Mouse (Mus musculus) forelimb bud, embryonic 11.5 days (tissue): ENCODE data around the gene Slc44a2.

ENCODE experiments used
- DNase-seq: peaks from one replicate; pipeline ENCODE4 v3.0.0-alpha.2; 2012; ENCODE audit warnings: low read depth, low spot score

Gene Slc44a2

DNA sequence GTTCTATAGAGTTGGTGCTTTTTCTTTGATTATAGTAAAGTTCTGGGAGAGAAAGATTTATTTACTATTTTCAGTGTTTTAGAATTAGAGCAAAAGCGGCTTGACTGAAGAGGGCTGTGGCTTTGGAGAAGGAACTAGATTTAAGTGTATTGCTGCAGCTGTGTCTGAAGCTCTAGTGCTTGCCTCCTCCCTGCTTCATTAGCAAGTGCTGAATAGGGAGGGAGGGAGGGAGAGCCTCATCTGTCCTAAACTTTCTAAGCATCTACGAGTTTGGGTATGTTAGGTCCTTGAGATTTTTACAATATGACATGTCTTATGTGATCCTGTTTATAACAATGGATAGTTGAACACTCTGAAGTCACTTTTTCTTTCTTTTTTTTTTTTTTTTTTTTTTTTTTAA, 50.4 kb downstream of the Slc44a2 start:
- no peak for DNase-seq

- DNase-seq = no peak
These were observed 52.0 kb downstream of the Slc44a2 start for GRCm38 (mm10) chr9:21372508-21372907.

- DNase-seq = no peak
These were observed 58.7 kb downstream of the Slc44a2 start for GRCm38 (mm10) chr9:21379195-21379594.

DNA sequence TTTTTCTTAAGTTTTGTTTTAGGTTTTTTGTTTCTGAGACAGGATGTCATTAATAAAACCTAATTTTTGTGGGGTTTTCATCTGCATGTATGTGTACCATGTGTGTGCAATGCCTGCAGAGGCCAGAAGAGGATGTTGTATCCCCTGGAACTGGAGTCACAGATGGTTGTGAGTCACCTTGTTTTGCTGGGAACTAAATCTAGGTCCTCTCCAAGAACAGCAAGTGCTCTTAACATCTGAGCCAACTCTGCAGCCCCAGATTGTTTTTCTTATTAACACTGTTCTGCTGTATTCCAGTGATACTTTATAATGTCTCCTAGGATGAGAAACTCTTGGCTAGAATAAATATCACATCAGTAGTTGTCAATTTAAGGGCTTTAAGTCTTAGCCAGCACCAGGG, 60.4 kb downstream of the Slc44a2 start:
- no peak for DNase-seq

GRCm38 (mm10) chr9:21383966-21384365, 63.5 kb downstream of the Slc44a2 start:
- no peak for DNase-seq

DNA sequence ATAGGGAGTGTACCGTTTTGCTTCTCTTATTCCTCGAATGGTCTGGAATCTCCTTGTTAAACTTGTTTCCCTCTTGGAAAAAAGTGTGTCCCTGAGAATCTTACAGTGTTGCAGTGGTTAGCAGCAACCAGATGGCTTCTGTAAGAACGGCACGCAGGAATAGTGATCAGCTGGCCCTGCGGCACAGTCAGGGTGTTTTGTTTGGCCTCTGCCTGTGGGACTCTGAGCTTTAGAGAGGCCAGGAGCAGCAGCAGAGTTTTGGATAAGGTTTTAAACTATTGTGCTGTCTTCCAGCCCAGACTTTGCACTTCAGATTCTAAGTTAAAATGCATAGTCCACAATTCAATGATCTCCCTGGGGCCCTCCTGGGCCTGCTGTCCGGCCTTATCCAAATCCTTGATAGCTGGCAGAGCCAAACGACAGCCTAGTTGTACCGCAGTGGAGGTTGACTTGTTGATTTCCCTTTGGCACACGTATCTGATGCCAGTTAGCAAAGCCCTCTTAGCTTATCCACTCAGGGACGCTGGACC, 72.2 kb downstream of the Slc44a2 start:
- DNase-seq = no peak

- no peak for DNase-seq
These were observed 75.2 kb downstream of the Slc44a2 start for GRCm38 (mm10) chr9:21395692-21396091.

GRCm38 (mm10) chr9:21397170-21397569, 76.7 kb downstream of the Slc44a2 start:
- no peak for DNase-seq

GRCm38 (mm10) chr9:21401042-21401441, 80.5 kb downstream of the Slc44a2 start:
- no peak for DNase-seq

DNA sequence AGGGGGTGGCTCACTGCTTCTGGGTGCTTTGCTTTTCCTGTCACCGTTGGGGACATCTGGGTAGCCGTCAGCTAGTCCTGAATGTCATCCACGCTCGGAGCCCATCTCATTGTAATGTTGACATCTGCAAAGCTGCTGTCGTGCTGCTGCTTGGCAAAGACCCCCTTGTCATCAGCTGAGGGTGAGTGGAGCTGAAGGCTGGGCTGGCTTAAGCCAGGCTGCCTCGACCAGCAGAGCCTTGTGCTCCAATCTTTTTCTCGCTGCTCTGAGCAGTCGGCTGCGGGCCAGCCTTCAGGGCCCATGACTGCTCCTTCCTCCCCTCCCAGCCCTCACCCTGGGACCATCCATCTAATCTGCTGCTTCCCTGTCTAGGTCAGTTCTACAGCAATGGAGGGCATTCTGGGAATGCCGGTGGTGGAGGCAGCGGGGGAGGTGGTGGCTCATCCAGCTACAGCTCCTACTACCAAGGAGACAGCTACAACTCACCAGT, 82.3 kb downstream of the Slc44a2 start:
- no peak for DNase-seq

GRCm38 (mm10) chr9:21403745-21404144, 83.2 kb downstream of the Slc44a2 start:
- DNase-seq = no peak
